Mouse (Mus musculus) Patski (cell line): ENCODE measurements around the gene Adprhl2. TPM values are rescaled to one million over a fixed set of nuclear protein-coding genes. Genes with fewer than 3 reads are reported as not detected.

Experiments used
- ATAC-seq: fragments of 100-300 bp; one replicate; pipeline ENCODE4 v1.8.0; 2021
- CTCF ChIA-PET: fragments of 350-600 bp; sonication (Branson Sonifier 250); formaldehyde crosslinking; loops from one replicate; lab custom pipeline; 2022; ENCODE audit warnings: inconsistent platforms; lab: Charles Lee
- POLR2A ChIA-PET: fragments of 350-600 bp; sonication (Branson Sonifier 250); formaldehyde crosslinking; loops from one replicate; lab custom pipeline; 2022; ENCODE audit warnings: antibody characterized with exemption, inconsistent platforms; lab: Charles Lee
- DNase-seq: peaks from one replicate; pipeline ENCODE4 v3.0.0-alpha.2; 2011; ENCODE audit warnings: low read depth, low spot score
- H3K27me3 ChIP-seq: fragments of 371-371 bp; one replicate; pipeline ENCODE4 v1.5.1; 2021
- CTCF ChIP-seq: fragments of 100-300 bp; IDR thresholded peaks from one replicate; pipeline ENCODE4 v1.5.1; 2021
- in situ Hi-C: fragments of 300-500 bp; cut with MboI; formaldehyde crosslinking; loops from 3 replicates; pipeline ENCODE4 v1.11.1; 2018; ENCODE audit warnings: low pct_unique_long_range_greater_than_20kb, mixed read lengths
- polyA plus RNA-seq: library from polyadenylated mRNA; unstranded; gene quantifications from one replicate; pipeline ENCODE4 v1.2.3, GENCODE M21; 2021

The Adprhl2 gene
- polyA plus RNA-seq, 1 experiment from 2014 or later, result 32.5 TPM

DNA sequence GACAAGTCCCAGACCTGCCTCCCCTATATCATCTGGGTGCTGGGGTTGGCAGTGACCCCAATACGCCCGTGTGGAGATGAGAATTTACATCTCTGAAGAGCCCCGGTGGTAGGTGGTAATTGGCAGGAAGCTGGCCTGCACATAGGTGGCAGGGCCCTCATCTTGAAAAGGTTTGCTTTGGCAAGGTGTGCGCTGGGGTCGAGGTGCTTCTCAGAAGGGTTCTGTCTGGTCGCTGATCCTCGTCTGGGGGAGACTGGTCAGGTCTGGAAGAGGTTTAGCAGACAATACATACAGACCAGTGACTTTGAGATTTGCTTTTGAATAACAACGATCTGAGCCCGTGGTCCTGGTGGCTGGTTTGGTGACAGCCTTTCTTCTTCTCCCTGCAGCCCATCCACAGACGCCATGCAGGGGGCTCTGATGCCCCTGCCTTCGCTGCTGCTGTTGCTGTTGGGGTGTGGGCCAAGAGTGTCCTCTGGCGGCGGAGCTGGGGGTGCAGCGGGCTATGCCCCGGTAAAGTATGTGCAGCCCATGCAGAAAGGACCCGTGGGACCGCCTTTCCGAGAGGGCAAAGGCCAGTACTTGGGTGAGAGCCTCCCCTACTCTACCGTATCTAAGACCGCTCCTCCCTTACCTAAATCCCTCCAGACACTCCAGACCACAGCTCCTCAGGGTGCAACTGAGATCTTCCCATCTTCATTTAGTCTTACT is 12.1 kb downstream of the Adprhl2 start:
- in situ Hi-C loops, result loop anchor here (5.0 kb wide), 2 partner anchors 37 to 82 kb away; no protein-coding TSS in a partner anchor
- H3K27me3 ChIP-seq, result no peaks in the 10 kb centered on the region
- CTCF ChIA-PET, result interaction anchor here (1.0 to 1.3 kb wide), 4 partner anchors 10 to 33 kb away, joined by 3 to 4 read pairs (median 4); no protein-coding TSS in a partner anchor
- no peak for DNase-seq
- TF ChIP-seq CTCF, result no peak
- POLR2A ChIA-PET, result no interaction called here
- ATAC-seq, result no peak

DNA sequence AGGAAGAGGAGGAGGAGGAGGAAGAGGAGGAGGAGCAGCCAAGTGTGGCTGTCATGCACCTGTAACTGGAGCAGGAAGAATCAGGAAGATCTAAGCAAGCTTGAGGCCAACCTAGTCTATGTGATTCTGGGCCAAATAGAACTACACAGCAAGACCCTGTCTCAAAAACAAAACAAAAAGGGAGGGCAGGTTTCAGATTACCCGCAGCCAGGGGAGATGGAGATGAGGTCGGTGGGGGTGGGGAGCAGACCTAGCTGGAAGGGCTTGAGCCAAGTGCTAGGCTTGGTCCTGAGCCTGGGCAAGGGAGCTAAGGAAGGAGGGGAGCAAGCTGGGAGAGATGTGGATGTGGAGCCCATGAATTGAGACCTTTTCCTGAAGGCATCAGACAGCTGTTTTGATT is 14.7 kb downstream of the Adprhl2 start:
- no peaks in the 10 kb centered on the region for H3K27me3 ChIP-seq
- POLR2A ChIA-PET, result interaction anchor here (0.6 kb wide), 1 partner anchor 44 kb away, joined by 3 read pairs; no protein-coding TSS in a partner anchor
- in situ Hi-C loops, result loop anchor here (5.0 kb wide), 2 partner anchors 35 to 80 kb away; no protein-coding TSS in a partner anchor
- DNase-seq (no peak), ATAC-seq (no peak)
- CTCF ChIA-PET, result no interaction called here
- TF ChIP-seq CTCF, result no peak

DNA sequence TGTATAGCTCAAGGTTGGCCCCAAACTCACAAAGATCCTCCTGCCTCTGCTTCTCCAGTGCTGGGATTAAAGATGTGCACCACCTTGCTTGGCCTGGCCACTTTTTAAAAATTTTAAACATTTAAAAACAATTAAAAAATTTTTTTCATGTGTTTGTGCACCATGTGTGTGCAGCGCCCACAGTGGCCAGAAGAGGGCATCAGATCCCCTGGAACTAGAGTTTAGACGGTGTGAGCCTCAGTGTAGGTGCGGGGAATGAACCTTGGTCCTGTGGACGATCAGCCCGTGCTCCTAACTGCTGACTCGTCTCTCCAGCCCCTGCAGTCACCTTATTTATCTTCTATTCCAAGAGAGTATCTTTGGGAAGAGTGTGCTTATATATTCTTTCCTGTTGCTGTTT is 15.4 kb downstream of the Adprhl2 start:
- ChIA-PET CTCF (interaction anchor here (1.4 kb wide), 1 partner anchor 28 kb away, joined by 5 read pairs; no protein-coding TSS in a partner anchor), POLR2A (no interaction called here)
- no peaks in the 10 kb centered on the region for H3K27me3 ChIP-seq
- no peak for TF ChIP-seq CTCF
- in situ Hi-C loops, result loop anchor here (5.0 kb wide), 2 partner anchors 34 to 79 kb away; no protein-coding TSS in a partner anchor
- ATAC-seq (no peak), DNase-seq (no peak)

DNA sequence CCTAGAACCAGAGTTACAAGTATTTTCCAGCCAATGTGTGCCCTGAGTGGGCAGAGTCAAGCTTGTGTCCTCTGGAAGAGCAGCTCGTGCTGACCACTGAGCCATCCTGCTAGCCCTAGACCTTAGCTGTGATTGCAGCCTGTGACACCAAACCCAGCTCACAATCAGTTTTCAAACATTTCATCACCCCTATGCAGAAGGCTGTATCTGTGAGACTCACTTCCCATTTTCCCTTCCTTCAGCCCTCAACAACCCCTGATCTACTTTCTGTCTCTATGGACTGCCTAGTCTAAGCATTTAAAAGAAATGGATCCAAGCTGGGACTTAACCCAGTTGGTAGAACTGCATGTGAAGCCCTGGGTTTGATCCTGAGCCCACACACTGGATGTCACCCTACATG is 16.1 kb downstream of the Adprhl2 start:
- in situ Hi-C loops, result loop anchor here (5.0 kb wide), 2 partner anchors 33 to 78 kb away; no protein-coding TSS in a partner anchor
- POLR2A ChIA-PET, result no interaction called here
- no peaks in the 10 kb centered on the region for H3K27me3 ChIP-seq
- no peak for TF ChIP-seq CTCF
- DNase-seq (no peak), ATAC-seq (no peak)
- CTCF ChIA-PET, result interaction anchor here (1.4 kb wide), 1 partner anchor 28 kb away, joined by 5 read pairs; no protein-coding TSS in a partner anchor

DNA sequence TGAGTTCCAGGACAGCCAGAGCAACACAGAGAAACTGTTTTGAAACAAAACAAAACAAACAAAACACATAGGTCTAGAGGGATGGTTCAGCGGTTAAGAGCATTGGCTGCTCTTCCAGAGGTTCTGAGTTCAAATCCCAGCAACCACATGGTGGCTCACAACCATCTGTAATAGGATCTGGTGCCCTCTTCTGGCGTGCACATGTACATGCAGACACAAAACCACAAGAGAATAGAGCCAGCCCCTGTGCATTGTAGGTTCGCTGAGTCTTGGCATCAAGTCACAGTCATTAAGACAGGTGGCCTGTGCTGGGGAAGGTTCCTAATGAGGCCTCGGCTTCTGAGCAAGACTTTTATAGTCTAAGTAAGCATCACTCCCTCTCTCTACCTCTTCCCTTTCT is 17.6 kb downstream of the Adprhl2 start:
- POLR2A ChIA-PET, result no interaction called here
- in situ Hi-C loops, result no loop called here
- CTCF ChIA-PET, result no interaction called here
- DNase-seq (no peak), ATAC-seq (no peak)
- no peaks in the 10 kb centered on the region for H3K27me3 ChIP-seq
- no peak for TF ChIP-seq CTCF

DNA sequence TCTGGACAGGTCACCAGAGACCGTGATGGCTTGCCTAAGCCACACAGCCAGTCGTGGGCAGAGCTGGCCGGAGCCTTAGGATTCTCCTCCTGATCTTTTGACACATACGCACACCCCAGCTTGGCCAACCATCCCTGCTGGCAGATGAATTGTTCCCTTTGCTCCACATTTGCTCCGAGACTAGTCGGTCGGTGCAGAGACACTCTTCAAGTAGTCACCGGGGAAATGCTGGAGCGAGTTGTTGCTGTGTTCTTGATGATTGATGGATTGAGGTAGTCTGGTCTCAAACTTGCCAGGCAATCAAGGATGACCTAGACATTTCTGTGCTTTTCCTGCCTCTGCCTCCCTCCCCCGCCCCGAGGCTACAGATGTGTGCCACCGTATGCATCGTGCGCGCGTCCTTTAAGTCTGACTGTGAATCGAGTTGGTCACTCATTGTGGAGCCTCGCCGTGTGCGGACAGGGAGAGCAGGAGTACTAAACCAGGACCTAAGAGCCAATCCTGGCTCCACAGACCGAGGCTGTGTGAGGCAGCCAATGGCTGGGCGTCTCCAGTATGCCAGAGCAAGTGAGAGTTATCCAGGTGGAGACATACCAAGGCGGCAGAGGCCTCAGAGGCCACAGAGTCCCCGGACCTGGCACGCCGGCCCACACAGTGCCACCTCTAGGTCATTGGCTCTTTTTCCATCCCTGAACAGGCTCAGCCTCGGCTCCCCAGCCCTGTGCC is 19.8 kb downstream of the Adprhl2 start:
- DNase-seq, result no peak
- no peaks in the 10 kb centered on the region for H3K27me3 ChIP-seq
- ChIA-PET CTCF (no interaction called here), POLR2A (no interaction called here)
- TF ChIP-seq CTCF, result no peak
- in situ Hi-C loops, result no loop called here
- ATAC-seq, result no peak

DNA sequence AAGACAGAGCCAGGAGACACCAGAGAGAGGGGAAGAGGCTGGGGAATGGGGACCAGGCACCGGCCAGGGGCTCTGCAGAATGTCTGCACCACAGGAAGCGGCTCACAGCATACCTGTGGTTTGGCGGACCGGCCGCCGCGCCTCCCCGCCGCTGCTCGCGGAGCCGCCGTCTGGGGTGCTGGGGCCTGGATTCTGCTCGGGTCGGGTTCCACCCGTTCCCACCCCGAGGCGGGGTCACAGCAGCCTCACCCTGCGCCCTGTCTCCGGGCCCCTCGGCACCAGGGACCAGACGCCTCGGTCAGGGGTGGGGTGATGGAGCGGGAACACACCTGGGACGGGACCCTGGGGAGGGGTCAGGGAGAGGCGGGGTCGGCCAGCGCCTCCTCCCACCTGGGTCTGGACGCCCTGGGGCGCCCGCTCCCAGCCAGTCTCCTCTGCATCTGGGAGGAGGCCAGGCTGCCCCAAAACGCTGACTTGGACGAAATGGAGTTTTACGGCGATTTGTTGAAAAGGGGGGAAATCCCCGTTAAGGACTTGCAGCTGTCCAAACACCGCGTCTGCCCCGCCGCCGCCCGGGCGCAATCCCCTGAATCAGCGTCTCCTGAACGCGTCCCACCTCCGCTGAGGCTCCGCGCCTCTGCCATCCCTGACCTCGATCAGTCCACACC is 20.5 kb downstream of the Adprhl2 start:
- no peak for ATAC-seq
- H3K27me3 ChIP-seq, result no peaks in the 10 kb centered on the region
- no peak for TF ChIP-seq CTCF
- ChIA-PET POLR2A (no interaction called here), CTCF (no interaction called here)
- in situ Hi-C loops, result no loop called here
- DNase-seq, result no peak

DNA sequence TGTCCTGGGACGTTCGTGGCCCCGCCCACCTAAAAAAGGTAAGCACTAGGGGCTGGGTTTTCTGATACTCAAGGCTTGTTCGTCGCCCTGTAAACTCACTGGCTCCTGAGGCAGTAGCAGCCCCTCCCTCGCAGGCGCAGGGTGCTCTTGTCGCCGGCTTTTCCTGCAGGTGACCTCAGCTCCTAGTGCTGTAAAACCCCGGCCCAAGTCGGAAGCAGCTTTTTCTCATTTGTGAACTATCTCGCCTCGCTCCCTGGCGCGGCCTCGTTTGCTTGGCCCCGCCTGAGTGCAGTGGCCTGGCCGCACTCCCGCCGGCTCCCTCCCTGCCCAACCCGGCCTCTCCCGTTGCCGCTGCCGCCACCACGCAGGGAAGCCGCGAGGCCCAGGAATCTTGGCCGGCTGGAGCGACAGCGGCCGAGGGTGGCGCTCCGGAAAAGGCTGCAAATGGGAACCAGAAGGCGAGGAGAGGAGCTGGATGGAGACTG is 24.8 kb downstream of the Adprhl2 start:
- no peak for TF ChIP-seq CTCF
- DNase-seq, result no peak
- in situ Hi-C loops, result no loop called here
- POLR2A ChIA-PET, result no interaction called here
- no peak for ATAC-seq
- CTCF ChIA-PET, result no interaction called here
- no peaks in the 10 kb centered on the region for H3K27me3 ChIP-seq

DNA sequence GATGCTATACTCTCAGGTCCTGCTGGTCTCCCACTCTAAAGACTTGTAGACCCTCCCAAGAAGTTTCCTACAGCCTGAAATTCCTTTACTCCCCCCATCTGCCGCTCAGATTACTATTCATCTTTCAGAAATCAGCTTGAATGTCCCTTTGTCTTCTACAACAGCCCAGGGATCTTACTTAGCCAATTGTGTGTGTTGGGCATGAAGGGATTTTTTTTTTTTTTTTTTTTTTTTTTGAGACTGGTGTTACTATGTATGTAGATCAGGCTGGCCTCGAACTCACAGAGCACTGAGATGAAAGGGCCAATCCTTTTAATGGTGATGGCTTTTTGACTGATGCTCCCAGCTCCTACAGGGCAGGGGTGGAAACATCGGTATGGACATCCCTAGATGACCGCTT is 25.6 kb downstream of the Adprhl2 start:
- in situ Hi-C loops, result no loop called here
- CTCF ChIA-PET, result no interaction called here
- DNase-seq (no peak), ATAC-seq (no peak)
- POLR2A ChIA-PET, result no interaction called here
- no peaks in the 10 kb centered on the region for H3K27me3 ChIP-seq
- no peak for TF ChIP-seq CTCF

DNA sequence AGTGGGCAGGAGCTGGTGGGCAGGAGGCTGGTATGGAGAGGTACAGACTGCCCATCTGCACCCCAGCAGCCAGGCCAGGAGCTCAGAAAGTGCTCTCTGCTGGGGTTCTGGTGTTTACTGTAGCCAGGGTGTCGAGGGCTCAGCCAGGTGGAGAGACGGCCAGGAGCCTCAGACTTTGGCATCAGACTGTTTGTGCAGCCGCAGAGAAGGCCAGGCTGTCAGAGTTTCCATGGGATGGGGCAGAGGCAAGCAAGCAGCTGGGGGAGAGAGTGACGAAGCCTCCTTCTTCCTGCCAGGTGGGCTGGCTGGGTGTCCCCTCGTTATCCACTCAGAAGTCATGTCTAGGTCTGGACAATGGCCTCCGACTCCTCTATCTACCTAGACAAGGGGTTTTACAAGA is 26.4 kb downstream of the Adprhl2 start:
- TF ChIP-seq CTCF, result no peak
- in situ Hi-C loops, result no loop called here
- ATAC-seq (no peak), DNase-seq (no peak)
- CTCF ChIA-PET, result no interaction called here
- H3K27me3 ChIP-seq, result no peaks in the 10 kb centered on the region
- POLR2A ChIA-PET, result interaction anchor here (0.8 kb wide), 1 partner anchor 128 kb away, joined by 6 read pairs; no protein-coding TSS in a partner anchor
